Mouse (Mus musculus): ENCODE results near the gene Tenm4. TPM values are rescaled to one million over a fixed set of nuclear protein-coding genes. Genes with fewer than 3 reads are reported as not detected.
A peak's percentile ranks its signal among the peaks of the same experiment; 100 is the strongest.

Gene Tenm4
- polyA plus RNA-seq, 1 experiment from 2014 or later, result 45.8 TPM

GRCm38 (mm10) chr7:96705307-96706129 is 534.5 kb downstream of the Tenm4 start:
- H3K36me3 ChIP-seq, result peaks cover 66% of the 10 kb centered on the region
- no peak for ATAC-seq (ENCODE audit: insufficient number of reproducible peaks, insufficient read depth, low FRiP score, low TSS enrichment, low read depth)
- no peaks in the 10 kb centered on the region for H3K9me3 ChIP-seq
- H3K4me3 ChIP-seq (replicated peaks), result no peak overlapping the region
- WGBS, result 82% methylated on average over 8 of the region's 8 CpGs
- peaks cover 18% of the 10 kb centered on the region for H3K4me1 ChIP-seq (replicated peaks)
- no peak overlapping the region for H3K27ac ChIP-seq
- no peak overlapping the region for H3K9ac ChIP-seq (replicated peaks)
- H3K27me3 ChIP-seq, result no peaks in the 10 kb centered on the region
- H3K4me2 ChIP-seq, result no peak overlapping the region

GRCm38 (mm10) chr7:96706531-96706930 is 535.5 kb downstream of the Tenm4 start:
- H3K9ac ChIP-seq (replicated peaks), result no peak overlapping the region
- H3K4me2 ChIP-seq, result no peak overlapping the region
- peaks cover 71% of the 10 kb centered on the region for H3K36me3 ChIP-seq
- H3K4me1 ChIP-seq (replicated peaks), result peaks cover 20% of the 10 kb centered on the region
- no peak overlapping the region for H3K27ac ChIP-seq
- no peak overlapping the region for H3K4me3 ChIP-seq (replicated peaks)
- H3K27me3 ChIP-seq, result no peaks in the 10 kb centered on the region
- ATAC-seq (ENCODE audit: insufficient number of reproducible peaks, insufficient read depth, low FRiP score, low TSS enrichment, low read depth), result no peak
- no peaks in the 10 kb centered on the region for H3K9me3 ChIP-seq
- 92% methylated on average over 7 of the region's 7 CpGs for whole genome bisulfite sequencing

- Histone ChIP-seq H3K9me3 (no peaks in the 10 kb centered on the region), H3K27me3 (no peaks in the 10 kb centered on the region), H3K4me3 (replicated peaks) (no peak overlapping the region), H3K4me2 (no peak overlapping the region), H3K27ac (no peak overlapping the region), H3K4me1 (replicated peaks) (peaks cover 20% of the 10 kb centered on the region), H3K9ac (replicated peaks) (no peak overlapping the region), H3K36me3 (peaks cover 65% of the 10 kb centered on the region)
- ATAC-seq (ENCODE audit: insufficient number of reproducible peaks, insufficient read depth, low FRiP score, low TSS enrichment, low read depth), result no peak
- WGBS, result 95% methylated on average over 2 of the region's 2 CpGs
These were observed 536.1 kb downstream of the Tenm4 start for GRCm38 (mm10) chr7:96707112-96707511.

GRCm38 (mm10) chr7:96708071-96708470 is 537.0 kb downstream of the Tenm4 start:
- H3K9me3 ChIP-seq, result no peaks in the 10 kb centered on the region
- peaks cover 20% of the 10 kb centered on the region for H3K4me1 ChIP-seq (replicated peaks)
- no peak overlapping the region for H3K27ac ChIP-seq
- no peak overlapping the region for H3K9ac ChIP-seq (replicated peaks)
- no peak overlapping the region for H3K4me2 ChIP-seq
- peaks cover 60% of the 10 kb centered on the region for H3K36me3 ChIP-seq
- 87% methylated on average over 5 of the region's 5 CpGs for WGBS
- no peaks in the 10 kb centered on the region for H3K27me3 ChIP-seq
- no peak overlapping the region for H3K4me3 ChIP-seq (replicated peaks)
- ATAC-seq (ENCODE audit: insufficient number of reproducible peaks, insufficient read depth, low FRiP score, low TSS enrichment, low read depth), result no peak

DNA sequence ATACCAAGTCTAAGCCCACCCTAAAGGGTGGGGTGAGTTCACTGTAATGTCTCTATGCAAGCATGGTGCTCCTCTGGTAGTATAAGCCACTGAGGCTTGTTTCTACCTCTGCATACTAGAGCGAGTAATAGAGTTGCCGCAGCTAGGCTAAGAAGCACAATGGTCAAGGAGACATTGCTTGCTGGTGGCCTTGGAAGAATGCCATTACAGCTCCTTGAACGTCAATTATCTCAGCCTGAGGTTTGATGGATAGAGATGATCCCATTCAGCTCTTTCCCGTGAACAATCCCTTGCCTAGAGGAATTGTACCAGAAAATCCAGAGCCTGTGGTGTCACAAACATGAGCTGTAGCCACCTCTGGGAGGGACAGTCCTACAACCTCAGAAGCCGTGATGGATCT is 537.5 kb downstream of the Tenm4 start:
- H3K9me3 ChIP-seq, result no peaks in the 10 kb centered on the region
- no peak for ATAC-seq (ENCODE audit: insufficient number of reproducible peaks, insufficient read depth, low FRiP score, low TSS enrichment, low read depth)
- 86% methylated on average over 5 of the region's 5 CpGs for WGBS
- H3K36me3 ChIP-seq, result peaks cover 62% of the 10 kb centered on the region
- no peak overlapping the region for H3K27ac ChIP-seq
- no peaks in the 10 kb centered on the region for H3K27me3 ChIP-seq
- no peak overlapping the region for H3K9ac ChIP-seq (replicated peaks)
- H3K4me3 ChIP-seq (replicated peaks), result no peak overlapping the region
- peaks cover 20% of the 10 kb centered on the region for H3K4me1 ChIP-seq (replicated peaks)
- no peak overlapping the region for H3K4me2 ChIP-seq

DNA sequence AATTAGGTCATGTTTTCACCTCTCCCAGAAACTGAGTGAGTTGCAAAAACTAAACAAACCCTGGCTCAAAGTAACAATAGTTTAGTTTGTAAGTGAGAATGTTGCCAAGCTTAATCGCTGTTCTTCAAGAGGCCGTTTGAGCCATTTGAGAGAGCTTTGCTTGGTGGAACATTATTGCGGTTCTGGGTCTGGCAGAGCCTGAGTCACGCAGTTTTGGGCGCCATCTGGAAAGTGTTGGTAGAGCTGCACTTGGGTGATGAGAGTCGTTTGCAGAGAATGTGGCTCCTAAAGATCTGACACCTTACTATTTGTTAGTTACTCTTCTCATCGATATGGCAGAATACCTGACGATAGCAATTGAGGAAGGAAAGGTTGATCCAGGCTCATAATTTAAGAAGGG is 537.9 kb downstream of the Tenm4 start:
- Histone ChIP-seq H3K9me3 (no peaks in the 10 kb centered on the region), H3K4me1 (replicated peaks) (peaks cover 20% of the 10 kb centered on the region), H3K4me2 (no peak overlapping the region), H3K9ac (replicated peaks) (no peak overlapping the region), H3K27ac (no peak overlapping the region), H3K27me3 (no peaks in the 10 kb centered on the region), H3K4me3 (replicated peaks) (no peak overlapping the region), H3K36me3 (peaks cover 58% of the 10 kb centered on the region)
- no peak for ATAC-seq (ENCODE audit: insufficient number of reproducible peaks, insufficient read depth, low FRiP score, low TSS enrichment, low read depth)
- WGBS, result 85% methylated on average over 8 of the region's 8 CpGs

GRCm38 (mm10) chr7:96709891-96710290 is 538.8 kb downstream of the Tenm4 start:
- 40% methylated on average over 4 of the region's 4 CpGs for WGBS
- no peak overlapping the region for H3K4me3 ChIP-seq (replicated peaks)
- no peaks in the 10 kb centered on the region for H3K27me3 ChIP-seq
- peak; percentile 15; the same call in 1 of the 2 replicates for ATAC-seq (ENCODE audit: insufficient number of reproducible peaks, insufficient read depth, low FRiP score, low TSS enrichment, low read depth)
- peaks cover 49% of the 10 kb centered on the region for H3K36me3 ChIP-seq
- H3K9me3 ChIP-seq, result no peaks in the 10 kb centered on the region
- H3K9ac ChIP-seq (replicated peaks), result no peak overlapping the region
- H3K4me2 ChIP-seq, result no peak overlapping the region
- H3K4me1 ChIP-seq (replicated peaks), result peaks cover 20% of the 10 kb centered on the region
- H3K27ac ChIP-seq, result no peak overlapping the region

DNA sequence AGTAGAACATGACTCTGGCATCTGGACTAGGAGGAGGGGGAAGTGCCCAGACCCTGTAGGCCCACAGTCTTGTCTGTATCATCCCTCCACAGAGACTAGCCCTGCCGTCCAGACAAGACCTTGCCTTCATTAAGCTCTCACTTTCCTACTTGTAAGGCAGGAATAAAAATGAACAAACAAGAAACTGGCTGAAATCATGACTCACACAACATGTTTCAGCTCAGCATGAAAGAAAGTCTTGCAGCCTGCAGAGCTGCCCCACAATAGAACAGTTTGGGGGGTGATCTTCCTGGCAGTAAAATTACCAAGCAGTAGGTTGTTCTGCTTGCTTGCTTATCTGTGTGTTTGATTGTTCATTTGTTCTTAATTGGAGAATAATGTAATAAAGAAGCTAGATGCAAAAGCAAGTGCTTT is 539.6 kb downstream of the Tenm4 start:
- no peak overlapping the region for H3K9ac ChIP-seq (replicated peaks)
- H3K36me3 ChIP-seq, result peaks cover 49% of the 10 kb centered on the region
- 0 out of 2 replicates have a peak overlapping the region, but pooled peaks have one; percentile 35 for H3K27ac ChIP-seq
- WGBS, result 52% methylated on average over 1 of the region's 1 CpGs
- no peak overlapping the region for H3K4me3 ChIP-seq (replicated peaks)
- H3K9me3 ChIP-seq, result no peaks in the 10 kb centered on the region
- no peak for ATAC-seq (ENCODE audit: insufficient number of reproducible peaks, insufficient read depth, low FRiP score, low TSS enrichment, low read depth)
- no peaks in the 10 kb centered on the region for H3K27me3 ChIP-seq
- no peak overlapping the region for H3K4me2 ChIP-seq
- H3K4me1 ChIP-seq (replicated peaks), result peaks cover 20% of the 10 kb centered on the region

DNA sequence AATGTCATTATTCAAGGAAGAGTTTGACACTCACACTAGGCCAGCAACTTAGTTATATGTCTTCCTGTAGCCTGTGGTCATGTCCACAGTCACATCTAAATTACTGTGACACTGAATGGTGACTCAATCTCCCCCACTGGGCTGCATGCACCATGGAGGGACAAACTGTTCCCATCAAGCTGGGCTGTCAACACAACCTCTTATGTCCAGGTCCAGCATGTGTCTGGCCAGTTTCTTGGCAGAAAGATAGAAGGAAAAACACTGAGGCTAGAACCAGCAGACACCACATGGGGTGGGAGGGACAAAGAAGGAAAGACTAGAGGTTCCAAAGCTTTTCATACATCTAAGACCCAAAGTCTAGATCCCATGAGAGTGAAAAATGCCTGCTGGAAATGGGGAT is 541.8 kb downstream of the Tenm4 start:
- H3K9me3 ChIP-seq, result no peaks in the 10 kb centered on the region
- H3K27ac ChIP-seq, result no peak overlapping the region
- peaks cover 26% of the 10 kb centered on the region for H3K4me1 ChIP-seq (replicated peaks)
- no peak overlapping the region for H3K9ac ChIP-seq (replicated peaks)
- H3K27me3 ChIP-seq, result no peaks in the 10 kb centered on the region
- no peak for ATAC-seq (ENCODE audit: insufficient number of reproducible peaks, insufficient read depth, low FRiP score, low TSS enrichment, low read depth)
- H3K4me3 ChIP-seq (replicated peaks), result no peak overlapping the region
- no peak overlapping the region for H3K4me2 ChIP-seq
- peaks cover 42% of the 10 kb centered on the region for H3K36me3 ChIP-seq

GRCm38 (mm10) chr7:96716911-96717310 is 545.9 kb downstream of the Tenm4 start:
- H3K9ac ChIP-seq (replicated peaks), result no peak overlapping the region
- H3K27ac ChIP-seq, result no peak overlapping the region
- WGBS, result 66% methylated on average over 4 of the region's 4 CpGs
- no peaks in the 10 kb centered on the region for H3K27me3 ChIP-seq
- H3K9me3 ChIP-seq, result no peaks in the 10 kb centered on the region
- peaks cover 34% of the 10 kb centered on the region for H3K4me1 ChIP-seq (replicated peaks)
- H3K36me3 ChIP-seq, result peaks cover 29% of the 10 kb centered on the region
- no peak overlapping the region for H3K4me3 ChIP-seq (replicated peaks)
- ATAC-seq (ENCODE audit: insufficient number of reproducible peaks, insufficient read depth, low FRiP score, low TSS enrichment, low read depth), result no peak
- no peak overlapping the region for H3K4me2 ChIP-seq

GRCm38 (mm10) chr7:96718201-96719155 is 547.4 kb downstream of the Tenm4 start:
- ATAC-seq (ENCODE audit: insufficient number of reproducible peaks, insufficient read depth, low FRiP score, low TSS enrichment, low read depth), result peak; percentile 77

More at GRCm38 (mm10) chr7:96718201-96719155, 547.4 kb downstream of the Tenm4 start:
- WGBS, result 38% methylated on average over 14 of the region's 14 CpGs
- peaks cover 34% of the 10 kb centered on the region for H3K4me1 ChIP-seq (replicated peaks)
- H3K4me2 ChIP-seq, result no peak overlapping the region
- H3K4me3 ChIP-seq (replicated peaks), result no peak overlapping the region
- no peaks in the 10 kb centered on the region for H3K27me3 ChIP-seq
- peaks cover 33% of the 10 kb centered on the region for H3K36me3 ChIP-seq
- peak overlapping the region; percentile 86 for H3K27ac ChIP-seq
- no peaks in the 10 kb centered on the region for H3K9me3 ChIP-seq
- 0 out of 2 replicates have a peak overlapping the region, but pooled peaks have one; percentile 12 for H3K9ac ChIP-seq (replicated peaks)
